Mouse (Mus musculus) erythroblast, embryonic 14.5 days (primary cell): ENCODE measurements around the gene Ccdc13. TPM values are rescaled to one million over a fixed set of nuclear protein-coding genes. Genes with fewer than 3 reads are reported as not detected.
A peak's percentile ranks its signal among the peaks of the same experiment; 100 is the strongest.

ENCODE experiments used
- H3K27me3 ChIP-seq: 2 replicates; pipeline ENCODE4 v1.6.1; 2012; ENCODE audit warnings: inconsistent platforms; ENCODE audit not compliant: control insufficient read depth
- H3K36me3 ChIP-seq: 2 replicates; pipeline ENCODE4 v1.6.1; 2012; ENCODE audit warnings: mild to moderate bottlenecking, inconsistent platforms; ENCODE audit not compliant: control insufficient read depth
- H3K4me1 ChIP-seq: 2 replicates; pipeline ENCODE4 v1.6.1; 2012; ENCODE audit warnings: inconsistent platforms; ENCODE audit not compliant: control insufficient read depth
- H3K4me3 ChIP-seq: replicated peaks from 2 replicates; pipeline ENCODE3; 2012; ENCODE audit warnings: moderate library complexity, mild to moderate bottlenecking, inconsistent platforms
- H3K9me3 ChIP-seq: 2 replicates; pipeline ENCODE4 v1.6.1; 2012; ENCODE audit warnings: low read length, inconsistent platforms, mixed read lengths; ENCODE audit not compliant: control insufficient read depth
- GATA1 ChIP-seq: IDR thresholded peaks from 2 replicates; pipeline ENCODE4 v1.6.1; 2012; ENCODE audit warnings: low read length, inconsistent platforms, mixed read lengths
- TAL1 ChIP-seq: IDR thresholded peaks from 3 replicates; pipeline ENCODE4 v1.6.1; 2012; ENCODE audit warnings: low read length, inconsistent platforms, mixed read lengths
- polyA plus RNA-seq: library from polyadenylated mRNA; stranded (reverse); fragments of >175 nt; gene quantifications from 2 replicates; pipeline ENCODE4 v1.2.3, GENCODE M21; 2012

Ccdc13 gene
- polyA plus RNA-seq, 1 experiment: not detected

- Histone ChIP-seq H3K36me3 (peaks cover 41% of the 10 kb centered on the region), H3K27me3 (peaks cover 51% of the 10 kb centered on the region), H3K4me3 (peak within 1 kb of the TSS; percentile 53), H3K4me1 (peaks cover 8% of the 10 kb centered on the region), H3K9me3 (no peaks in the 10 kb centered on the region)
- TF ChIP-seq TAL1 (no peak), GATA1 (no peak)
Observed at GRCm38 (mm10) chr9:121759091-121760081, 79.9 kb downstream of the Ccdc13 start, which contains the start of gene Zfp651. Gene Zfp651 (plus strand): TSS chr9:121759330.

DNA sequence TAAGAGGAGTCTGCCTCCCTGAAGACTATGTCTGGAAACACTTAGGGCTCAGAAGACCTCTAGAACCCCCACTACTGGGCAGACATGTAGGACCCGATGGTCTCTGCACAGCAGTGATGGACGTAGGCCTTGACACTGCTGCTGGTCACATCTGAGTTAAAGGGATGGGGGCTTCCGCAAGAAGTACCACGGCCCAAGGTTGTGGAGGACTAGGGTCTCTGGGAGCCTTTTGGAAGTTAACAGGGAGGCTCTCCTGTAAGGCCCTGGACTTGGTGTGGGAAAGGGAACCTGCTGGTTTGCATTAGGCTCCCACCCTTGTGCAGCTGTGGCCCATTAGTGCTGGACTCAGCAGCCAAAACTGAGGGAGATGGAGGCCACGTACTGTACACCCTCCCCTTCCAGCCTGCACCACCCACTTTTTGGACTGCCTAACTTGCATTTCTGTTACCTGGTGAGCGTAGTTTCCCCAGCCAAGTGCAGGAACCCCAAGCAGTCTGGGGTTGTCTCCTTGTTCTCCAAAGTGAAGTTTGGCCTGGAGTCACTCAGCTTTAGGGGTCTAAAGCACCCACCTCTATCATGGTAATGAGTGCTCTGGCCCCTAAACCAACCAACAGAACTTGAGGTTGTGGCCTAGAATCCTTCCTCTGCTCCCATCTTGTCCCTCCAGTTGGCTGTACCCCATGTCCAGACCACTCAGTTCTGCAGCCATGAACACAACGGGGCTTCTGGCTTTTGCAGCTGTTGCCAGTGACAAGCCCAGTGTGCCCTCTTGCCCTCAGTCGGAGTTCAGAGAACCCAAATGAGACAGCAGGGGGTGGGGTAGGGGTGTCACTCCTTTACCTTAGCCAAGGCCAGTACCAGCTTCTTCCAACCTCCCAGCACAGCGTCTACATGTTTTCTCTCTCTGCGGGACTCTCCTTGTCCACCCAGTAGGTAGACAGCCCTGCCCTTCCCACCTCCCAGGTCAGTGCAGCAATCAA lies 81.1 kb downstream of the Ccdc13 start:
- peaks cover 50% of the 10 kb centered on the region for H3K36me3 ChIP-seq
- H3K9me3 ChIP-seq: no peaks in the 10 kb centered on the region
- no peak overlapping the region for H3K4me3 ChIP-seq
- H3K4me1 ChIP-seq: peaks cover 8% of the 10 kb centered on the region
- TF ChIP-seq GATA1 (no peak), TAL1 (no peak)
- peaks cover 51% of the 10 kb centered on the region for H3K27me3 ChIP-seq

DNA sequence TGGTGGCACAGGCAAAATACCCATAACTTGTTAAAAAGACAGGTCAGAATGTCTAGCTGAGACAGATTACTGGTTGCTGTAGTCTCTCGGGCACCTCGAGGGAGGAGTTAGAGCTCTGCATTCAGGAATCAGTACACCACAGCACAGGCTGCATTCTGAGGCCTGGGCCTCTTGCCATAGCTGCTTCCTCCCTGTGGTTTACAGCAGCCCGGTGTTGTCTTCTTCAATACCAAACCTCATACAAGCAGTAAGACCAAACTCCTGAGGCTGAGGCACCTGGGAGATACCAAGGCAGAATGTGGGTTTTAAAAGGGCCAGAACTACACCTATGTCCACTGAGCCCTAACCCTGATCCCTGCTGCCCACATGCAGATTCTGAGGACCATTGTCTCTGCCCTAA lies 81.8 kb downstream of the Ccdc13 start:
- H3K4me1 ChIP-seq: peaks cover 8% of the 10 kb centered on the region
- TF ChIP-seq GATA1: no peak
- TF ChIP-seq TAL1: no peak
- H3K36me3 ChIP-seq: peaks cover 51% of the 10 kb centered on the region

GRCm38 (mm10) chr9:121756785-121757184 lies 82.5 kb downstream of the Ccdc13 start:
- peaks cover 43% of the 10 kb centered on the region for H3K27me3 ChIP-seq
- H3K9me3 ChIP-seq: no peaks in the 10 kb centered on the region
- H3K4me1 ChIP-seq: peaks cover 8% of the 10 kb centered on the region
- H3K36me3 ChIP-seq: peaks cover 55% of the 10 kb centered on the region
- TF ChIP-seq TAL1 (no peak), GATA1 (no peak)
- H3K4me3 ChIP-seq: no peak overlapping the region

More for the DNA sequence above, 81.8 kb downstream of the Ccdc13 start:
- no peaks in the 10 kb centered on the region for H3K9me3 ChIP-seq
- H3K4me3 ChIP-seq: no peak overlapping the region
- peaks cover 46% of the 10 kb centered on the region for H3K27me3 ChIP-seq

- Histone ChIP-seq H3K27me3 (peaks cover 21% of the 10 kb centered on the region), H3K36me3 (peaks cover 77% of the 10 kb centered on the region), H3K4me1 (peaks cover 7% of the 10 kb centered on the region), H3K9me3 (no peaks in the 10 kb centered on the region), H3K4me3 (no peak overlapping the region)
- no peak for TF ChIP-seq GATA1
Observed at GRCm38 (mm10) chr9:121754624-121755023, 84.6 kb downstream of the Ccdc13 start.

- peaks cover 95% of the 10 kb centered on the region for H3K36me3 ChIP-seq
- TF ChIP-seq GATA1 (no peak), TAL1 (no peak)
- no peaks in the 10 kb centered on the region for H3K4me1 ChIP-seq
- H3K9me3 ChIP-seq: no peaks in the 10 kb centered on the region
- H3K27me3 ChIP-seq: peaks cover 3% of the 10 kb centered on the region
- no peak overlapping the region for H3K4me3 ChIP-seq
Observed at GRCm38 (mm10) chr9:121752774-121753173, 86.5 kb downstream of the Ccdc13 start.

Other genes starting within 250 kb of the Ccdc13 start
- not detected in 2 replicates for gene Lyzl4, start 197.4 kb downstream of the Ccdc13 start, polyA plus RNA-seq
- not detected in 2 replicates for gene Vipr1, start 196.7 kb downstream of the Ccdc13 start, polyA plus RNA-seq
- 0.28 and 0.31 TPM in 2 replicates for gene Sec22c, start 134.0 kb downstream of the Ccdc13 start, polyA plus RNA-seq
- gene Ss18l2, start 129.1 kb downstream of the Ccdc13 start, polyA plus RNA-seq: 1.8 and 3.0 TPM in 2 replicates
- 1.1 and 1.8 TPM in 2 replicates for gene Nktr, start 120.3 kb downstream of the Ccdc13 start, polyA plus RNA-seq
- 0.03 and 0.04 TPM in 2 replicates for gene Zfp651, start 80.1 kb downstream of the Ccdc13 start, polyA plus RNA-seq
- not detected in 2 replicates for gene Klhl40, start 61.9 kb downstream of the Ccdc13 start, polyA plus RNA-seq
- not detected in 2 replicates for gene Hhatl, start 47.0 kb downstream of the Ccdc13 start, polyA plus RNA-seq
- 3.0 and 3.7 TPM in 2 replicates for gene Higd1a, start 18.9 kb upstream of the Ccdc13 start, polyA plus RNA-seq
- not detected in 2 replicates for gene Ackr2, start 58.9 kb upstream of the Ccdc13 start, polyA plus RNA-seq
- gene Cyp8b1, start 76.8 kb upstream of the Ccdc13 start, polyA plus RNA-seq: not detected in 2 replicates
- gene Fam198a, start 111.5 kb upstream of the Ccdc13 start, polyA plus RNA-seq: not detected in 2 replicates
- 0.04 TPM in 1 of 2 replicates, not detected in the other for gene Pomgnt2, start 157.6 kb upstream of the Ccdc13 start, polyA plus RNA-seq